Mouse (Mus musculus) heart, postnatal 0 days (tissue): ENCODE results near the gene Kif3c. TPM values are rescaled to one million over a fixed set of nuclear protein-coding genes. Genes with fewer than 3 reads are reported as not detected.
A peak's percentile ranks its signal among the peaks of the same experiment; 100 is the strongest.

Source experiments
- ATAC-seq: fragments of 200-750 bp; cut with Nextera tagmentation; 2 replicates; pipeline ENCODE4 v1.8.0; 2017; ENCODE audit warnings: low read depth, moderate number of reproducible peaks, moderate library complexity; ENCODE audit not compliant: insufficient read depth
- DNase-seq: peaks from one replicate; pipeline ENCODE4 v3.0.0-alpha.2; 2016; ENCODE audit warnings: low spot score
- H3K27ac ChIP-seq: fragments of 300-500 bp; sonication (generic); 2 replicates; pipeline ENCODE4 v1.5.1; 2014; ENCODE audit warnings: low read depth, mild to moderate bottlenecking
- H3K27me3 ChIP-seq: fragments of 300-500 bp; sonication (generic); 2 replicates; pipeline ENCODE4 v1.6.1; 2014; ENCODE audit warnings: low read length, mixed read lengths; ENCODE audit not compliant: control insufficient read depth, insufficient read depth
- H3K36me3 ChIP-seq: fragments of 300-500 bp; sonication (generic); replicated peaks from 2 replicates; pipeline ENCODE4 v1.6.1; 2014; ENCODE audit warnings: low read length, mixed read lengths; ENCODE audit not compliant: control insufficient read depth, insufficient read depth
- H3K4me1 ChIP-seq: fragments of 300-500 bp; sonication (generic); 2 replicates; pipeline ENCODE4 v1.6.1; 2014; ENCODE audit warnings: antibody characterized with exemption; ENCODE audit not compliant: control insufficient read depth, insufficient read depth
- H3K4me2 ChIP-seq: fragments of 300-500 bp; sonication (generic); 2 replicates; pipeline ENCODE4 v1.6.1; 2014; ENCODE audit warnings: low read depth, mild to moderate bottlenecking, low read length, moderate library complexity
- H3K4me3 ChIP-seq: fragments of 300-500 bp; sonication (generic); 2 replicates; pipeline ENCODE4 v1.5.1; 2014; ENCODE audit warnings: low read depth, low read length
- H3K9ac ChIP-seq: fragments of 300-500 bp; sonication (generic); replicated peaks from 2 replicates; pipeline ENCODE4 v1.6.1; 2014; ENCODE audit warnings: low read depth, low read length, mixed read lengths
- H3K9me3 ChIP-seq: fragments of 300-500 bp; sonication (generic); replicated peaks from 2 replicates; pipeline ENCODE4 v1.6.1; 2016; ENCODE audit warnings: low read length; ENCODE audit not compliant: control insufficient read depth
- CTCF ChIP-seq: IDR thresholded peaks from 2 replicates; pipeline ENCODE4 v1.5.1; 2016; ENCODE audit warnings: antibody characterized with exemption, control low read depth, low read depth
- EP300 ChIP-seq: IDR thresholded peaks from 2 replicates; pipeline ENCODE4 v1.6.1; 2016; ENCODE audit warnings: antibody characterized with exemption, low read depth
- WGBS: fragments of 180-500 bp; shearing (Covaris S2); extraction: QIAGEN DNeasy Blood & Tissue Kit; methylation state at CpG from one replicate; pipeline ENCODE4 v1.1.7; 2014; 5-methylcytosine and 5-hydroxymethylcytosine counted together
- polyA plus RNA-seq: library from polyadenylated mRNA; unstranded; fragments of >200 nt; fragmentation: Nextera tagmentation; extraction: Ambion mirVana; gene quantifications from 2 replicates; pipeline ENCODE4 v1.2.1, GENCODE M21; 2015
- total RNA-seq: library from RNA; depleted of rRNA; stranded (reverse); fragments of >200 nt; gene quantifications from 2 replicates; pipeline ENCODE4 v1.2.3, GENCODE M21; 2014; ENCODE audit warnings: low replicate concordance

Gene Kif3c
- total and polyA plus RNA-seq, 2 experiments from 2014 or later = 2.4 to 8.3 TPM

GRCm38 (mm10) chr12:3429681-3430442, 64.9 kb downstream of the Kif3c start:
- Histone ChIP-seq H3K4me3 (no peak overlapping the region), H3K9ac (no peak overlapping the region), H3K27ac (no peak overlapping the region), H3K27me3 (no peaks in the 10 kb centered on the region), H3K4me2 (no peak overlapping the region), H3K4me1 (peaks cover 17% of the 10 kb centered on the region), H3K36me3 (no peaks in the 10 kb centered on the region), H3K9me3 (no peaks in the 10 kb centered on the region)
- 44% methylated on average over 2 of the region's 2 CpGs for WGBS
- no peak for TF ChIP-seq CTCF
- no peak for TF ChIP-seq EP300
- DNase-seq = no peak
- ATAC-seq = no peak

GRCm38 (mm10) chr12:3430443-3430753, 65.5 kb downstream of the Kif3c start:
- DNase-seq (no peak), ATAC-seq (no peak)
- Histone ChIP-seq H3K4me2 (no peak overlapping the region), H3K36me3 (no peaks in the 10 kb centered on the region), H3K4me3 (no peak overlapping the region), H3K9me3 (no peaks in the 10 kb centered on the region), H3K27ac (no peak overlapping the region), H3K4me1 (peaks cover 15% of the 10 kb centered on the region), H3K9ac (no peak overlapping the region), H3K27me3 (no peaks in the 10 kb centered on the region)
- TF ChIP-seq EP300 = no peak

- no peak overlapping the region for H3K27ac ChIP-seq
- TF ChIP-seq EP300 = no peak
- TF ChIP-seq CTCF = no peak
- no peak overlapping the region for H3K4me3 ChIP-seq
- no peaks in the 10 kb centered on the region for H3K9me3 ChIP-seq
- no peak overlapping the region for H3K9ac ChIP-seq
- H3K4me1 ChIP-seq = peaks cover 11% of the 10 kb centered on the region; the same call in 1 of the 2 replicates
- H3K36me3 ChIP-seq = no peaks in the 10 kb centered on the region
- no peak for DNase-seq
- no peaks in the 10 kb centered on the region for H3K27me3 ChIP-seq
- H3K4me2 ChIP-seq = no peak overlapping the region
- ATAC-seq = no peak
These were observed 66.1 kb downstream of the Kif3c start for GRCm38 (mm10) chr12:3430985-3431384.

GRCm38 (mm10) chr12:3433736-3434135, 68.8 kb downstream of the Kif3c start:
- H3K27ac ChIP-seq = no peak overlapping the region
- DNase-seq (no peak), ATAC-seq (no peak)
- WGBS = 36% methylated on average over 1 of the region's 1 CpGs
- no peaks in the 10 kb centered on the region for H3K36me3 ChIP-seq
- H3K4me3 ChIP-seq = no peak overlapping the region
- no peak overlapping the region for H3K4me2 ChIP-seq
- H3K4me1 ChIP-seq = peaks cover 4% of the 10 kb centered on the region; the same call in 1 of the 2 replicates
- no peak for TF ChIP-seq EP300
- no peak for TF ChIP-seq CTCF
- no peaks in the 10 kb centered on the region for H3K9me3 ChIP-seq
- H3K9ac ChIP-seq = no peak overlapping the region
- no peaks in the 10 kb centered on the region for H3K27me3 ChIP-seq

GRCm38 (mm10) chr12:3436446-3436845, 71.5 kb downstream of the Kif3c start:
- no peak for TF ChIP-seq EP300
- no peak for TF ChIP-seq CTCF
- no peak for ATAC-seq

GRCm38 (mm10) chr12:3437815-3438214, 72.9 kb downstream of the Kif3c start:
- Histone ChIP-seq H3K4me2 (no peak overlapping the region), H3K36me3 (peaks cover 4% of the 10 kb centered on the region), H3K27ac (no peak overlapping the region), H3K27me3 (no peaks in the 10 kb centered on the region), H3K9me3 (no peaks in the 10 kb centered on the region), H3K4me3 (no peak overlapping the region), H3K4me1 (peaks cover 8% of the 10 kb centered on the region), H3K9ac (no peak overlapping the region)
- TF ChIP-seq CTCF = 0 out of 2 replicates have a peak, but pooled peaks have one; percentile 1
- TF ChIP-seq EP300 = no peak
- DNase-seq (no peak), ATAC-seq (no peak)
- 100% methylated on average over 1 of the region's 1 CpGs for WGBS

More at GRCm38 (mm10) chr12:3436446-3436845, 71.5 kb downstream of the Kif3c start:
- no peak overlapping the region for H3K4me3 ChIP-seq
- H3K4me2 ChIP-seq = no peak overlapping the region
- H3K9ac ChIP-seq = no peak overlapping the region
- WGBS = 84% methylated on average over 5 of the region's 5 CpGs
- no peak overlapping the region for H3K27ac ChIP-seq
- H3K36me3 ChIP-seq = 0 out of 2 replicates have a peak, but pooled peaks cover 3% of the 10 kb centered on the region
- no peaks in the 10 kb centered on the region for H3K9me3 ChIP-seq
- peaks cover 7% of the 10 kb centered on the region for H3K4me1 ChIP-seq
- no peak for DNase-seq
- no peaks in the 10 kb centered on the region for H3K27me3 ChIP-seq
